Mouse (Mus musculus) erythroblast, embryonic 14.5 days (primary cell): ENCODE data around the gene Arhgef11.

ENCODE experiments used
- GATA1 ChIP-seq: IDR thresholded peaks from 2 replicates; pipeline ENCODE4 v1.6.1; 2012; ENCODE audit warnings: low read length, inconsistent platforms, mixed read lengths
- TAL1 ChIP-seq: IDR thresholded peaks from 3 replicates; pipeline ENCODE4 v1.6.1; 2012; ENCODE audit warnings: low read length, inconsistent platforms, mixed read lengths

- TF ChIP-seq GATA1 (no peak), TAL1 (no peak)
Measured at GRCm38 (mm10) chr3:87733984-87734761, 116.8 kb downstream of the Arhgef11 start.
